Mouse (Mus musculus) C2C12 (cell line): ENCODE results near the gene Gm21972.

Experiments
- CTCF ChIP-seq: IDR thresholded peaks from one replicate; pipeline ENCODE4 v1.5.1; 2011; ENCODE audit not compliant: control insufficient read depth, insufficient read depth, insufficient read length
- FOSL1 ChIP-seq: IDR thresholded peaks from one replicate; pipeline ENCODE4 v1.8.0; 2011; ENCODE audit warnings: mild to moderate bottlenecking, low read length; ENCODE audit not compliant: poor library complexity, insufficient read depth, severe bottlenecking
- MAX ChIP-seq: IDR thresholded peaks from one replicate; pipeline ENCODE4 v1.6.1; 2011; ENCODE audit warnings: mild to moderate bottlenecking, control low read depth
- MYOG ChIP-seq: IDR thresholded peaks from one replicate; pipeline ENCODE4 v1.6.1; 2011; ENCODE audit not compliant: control insufficient read depth, insufficient read length; ENCODE audit errors: extremely low read depth
- USF1 ChIP-seq: IDR thresholded peaks from one replicate; pipeline ENCODE4 v1.6.1; 2011; ENCODE audit warnings: low read depth, mild to moderate bottlenecking, control low read depth, moderate library complexity

- TF ChIP-seq MAX (no peak), CTCF (no peak), USF1 (no peak), FOSL1 (no peak), MYOG (no peak)
These were observed 54.4 kb downstream of the Gm21972 start for GRCm38 (mm10) chr1:86187856-86188255.
